Mouse (Mus musculus) liver, adult 2 months (tissue): ENCODE measurements around the gene Uqcrc1. TPM values are rescaled to one million over a fixed set of nuclear protein-coding genes. Genes with fewer than 3 reads are reported as not detected.

ENCODE experiments used
- DNase-seq: peaks from one replicate; pipeline ENCODE4 v3.0.0-alpha.2; 2011; ENCODE audit warnings: low read depth, low spot score; ENCODE audit errors: extremely low read depth
- H3K27ac ChIP-seq: fragments of 200-500 bp; replicated peaks from 2 replicates; pipeline ENCODE4 v1.5.1; 2012; ENCODE audit warnings: low read depth, mild to moderate bottlenecking, control low read depth, inconsistent platforms, low read length; ENCODE audit not compliant: insufficient read depth
- H3K27me3 ChIP-seq: fragments of 200-500 bp; 2 replicates; pipeline ENCODE4 v1.6.1; 2012; ENCODE audit warnings: mild to moderate bottlenecking, moderate library complexity, low read length, inconsistent platforms; ENCODE audit not compliant: control insufficient read depth, insufficient read depth
- H3K36me3 ChIP-seq: fragments of 200-500 bp; 2 replicates; pipeline ENCODE4 v1.6.1; 2012; ENCODE audit warnings: low read length, inconsistent platforms; ENCODE audit not compliant: control insufficient read depth, insufficient read depth
- H3K4me1 ChIP-seq: fragments of 200-500 bp; 2 replicates; pipeline ENCODE4 v1.6.1; 2011; ENCODE audit warnings: low read length; ENCODE audit not compliant: control insufficient read depth, insufficient read depth
- H3K4me3 ChIP-seq: fragments of 200-500 bp; 2 replicates; pipeline ENCODE4 v1.5.1; 2011; ENCODE audit warnings: low read depth, mild to moderate bottlenecking, control low read depth, low read length, moderate library complexity; ENCODE audit not compliant: insufficient read depth
- H3K79me2 ChIP-seq: fragments of 200-500 bp; 2 replicates; pipeline ENCODE4 v1.6.1; 2012; ENCODE audit warnings: inconsistent platforms, mild to moderate bottlenecking, low read length, moderate library complexity; ENCODE audit not compliant: control insufficient read depth, insufficient read depth
- H3K9ac ChIP-seq: fragments of 200-500 bp; 2 replicates; pipeline ENCODE4 v1.6.1; 2012; ENCODE audit warnings: low read depth, mild to moderate bottlenecking, control low read depth, inconsistent platforms, low read length
- CTCF ChIP-seq: fragments of 200-500 bp; IDR thresholded peaks from 2 replicates; pipeline ENCODE4 v1.5.1; 2011; ENCODE audit warnings: low read depth, low read length, control low read depth
- POLR2A ChIP-seq: fragments of 200-500 bp; IDR thresholded peaks from 2 replicates; pipeline ENCODE4 v1.6.1; 2011; ENCODE audit warnings: low read length, control low read depth; ENCODE audit not compliant: insufficient read depth; ENCODE audit errors: extremely low read depth
- WGBS: fragments of 180-500 bp; shearing (Covaris S2); methylation state at CpG from one replicate; pipeline ENCODE4 v1.1.7; 2018; 5-methylcytosine and 5-hydroxymethylcytosine counted together
- polyA plus RNA-seq: library from polyadenylated mRNA; depleted of rRNA; stranded (reverse); fragments of >200 nt; gene quantifications from 2 replicates; pipeline ENCODE4 v1.2.3, GENCODE M21; 2012; rRNA removed
- total RNA-seq: library from RNA; depleted of rRNA; stranded (reverse); fragments of >200 nt; gene quantifications from 2 replicates; pipeline ENCODE4 v1.2.3, GENCODE M21; 2014; rRNA removed

Uqcrc1 gene
- total and polyA plus RNA-seq, 2 experiments: 323 to 677 TPM

- H3K9ac ChIP-seq: no peak overlapping the region
Measured at GRCm38 (mm10) chr9:108992620-108993361, 56.4 kb downstream of the Uqcrc1 start.

GRCm38 (mm10) chr9:108996411-108996810, 60.0 kb downstream of the Uqcrc1 start:
- H3K4me3 ChIP-seq: no peak overlapping the region
- no peak for DNase-seq
- no peaks in the 10 kb centered on the region for H3K79me2 ChIP-seq
- WGBS: 34% methylated on average over 9 of the region's 9 CpGs
- H3K4me1 ChIP-seq: no peaks in the 10 kb centered on the region
- no peak overlapping the region for H3K27ac ChIP-seq
- no peaks in the 10 kb centered on the region for H3K27me3 ChIP-seq
- H3K9ac ChIP-seq: no peak overlapping the region
- H3K36me3 ChIP-seq: no peaks in the 10 kb centered on the region
- TF ChIP-seq POLR2A (no peak), CTCF (no peak)

More at GRCm38 (mm10) chr9:108992620-108993361, 56.4 kb downstream of the Uqcrc1 start:
- Histone ChIP-seq H3K27me3 (no peaks in the 10 kb centered on the region), H3K27ac (no peak overlapping the region), H3K4me1 (no peaks in the 10 kb centered on the region), H3K79me2 (no peaks in the 10 kb centered on the region), H3K36me3 (no peaks in the 10 kb centered on the region), H3K4me3 (no peak overlapping the region)
- no peak for DNase-seq
- TF ChIP-seq POLR2A (no peak), CTCF (no peak)
- WGBS: 85% methylated on average over 9 of the region's 9 CpGs

GRCm38 (mm10) chr9:108998287-108999166, 62.1 kb downstream of the Uqcrc1 start:
- 0 out of 2 replicates have a peak overlapping the region, but pooled peaks have one; percentile 12 for H3K27ac ChIP-seq

GRCm38 (mm10) chr9:108999167-108999526, 62.7 kb downstream of the Uqcrc1 start:
- no peak for TF ChIP-seq CTCF
- TF ChIP-seq POLR2A: no peak
- Histone ChIP-seq H3K27me3 (no peaks in the 10 kb centered on the region), H3K36me3 (no peaks in the 10 kb centered on the region), H3K79me2 (no peaks in the 10 kb centered on the region), H3K9ac (no peak overlapping the region), H3K4me3 (no peak overlapping the region), H3K27ac (no peak overlapping the region), H3K4me1 (no peaks in the 10 kb centered on the region)
- DNase-seq: no peak
- WGBS: 90% methylated on average over 4 of the region's 4 CpGs

More at GRCm38 (mm10) chr9:108998287-108999166, 62.1 kb downstream of the Uqcrc1 start:
- Histone ChIP-seq H3K9ac (0 out of 2 replicates have a peak overlapping the region, but pooled peaks have one; percentile 6), H3K27me3 (no peaks in the 10 kb centered on the region), H3K36me3 (no peaks in the 10 kb centered on the region), H3K79me2 (no peaks in the 10 kb centered on the region), H3K4me1 (no peaks in the 10 kb centered on the region), H3K4me3 (no peak overlapping the region)
- TF ChIP-seq CTCF: no peak
- TF ChIP-seq POLR2A: no peak
- 82% methylated on average over 19 of the region's 19 CpGs for WGBS
- DNase-seq: no peak

Other genes starting within 250 kb of the Uqcrc1 start
- 20.0 and 26.2 TPM in 2 replicates for gene Prkar2a, start 247.3 kb upstream of the Uqcrc1 start, total RNA-seq
- 23.4 and 28.8 TPM in 2 replicates for gene Prkar2a, start 247.3 kb upstream of the Uqcrc1 start, polyA plus RNA-seq
- gene Ip6k2, start 152.8 kb upstream of the Uqcrc1 start, total RNA-seq: 78.6 and 87.2 TPM in 2 replicates
- 47.1 and 52.8 TPM in 2 replicates for gene Ip6k2, start 152.8 kb upstream of the Uqcrc1 start, polyA plus RNA-seq
- 2.2 and 2.8 TPM in 2 replicates for gene Nckipsd, start 128.3 kb upstream of the Uqcrc1 start, total RNA-seq
- gene Nckipsd, start 128.3 kb upstream of the Uqcrc1 start, polyA plus RNA-seq: 5.8 and 7.7 TPM in 2 replicates
- gene Celsr3, start 110.3 kb upstream of the Uqcrc1 start, total RNA-seq: under 0.01 TPM in 1 of 2 replicates, not detected in the other
- gene Celsr3, start 110.3 kb upstream of the Uqcrc1 start, polyA plus RNA-seq: not detected in 2 replicates
- 5.5 and 5.6 TPM in 2 replicates for gene Slc26a6, start 83.3 kb upstream of the Uqcrc1 start, total RNA-seq
- 5.4 and 6.7 TPM in 2 replicates for gene Slc26a6, start 83.3 kb upstream of the Uqcrc1 start, polyA plus RNA-seq
- not detected in 2 replicates for gene Tmem89, start 22.0 kb upstream of the Uqcrc1 start, total RNA-seq
- gene Tmem89, start 22.0 kb upstream of the Uqcrc1 start, polyA plus RNA-seq: 0.12 TPM in 1 of 2 replicates, not detected in the other
- 0.07 and 0.46 TPM in 2 replicates for gene Col7a1, start 17.0 kb downstream of the Uqcrc1 start, total RNA-seq
- gene Col7a1, start 17.0 kb downstream of the Uqcrc1 start, polyA plus RNA-seq: 0.19 and 0.23 TPM in 2 replicates
- not detected in 2 replicates for gene Ucn2, start 49.4 kb downstream of the Uqcrc1 start, total RNA-seq
- not detected in 2 replicates for gene Ucn2, start 49.4 kb downstream of the Uqcrc1 start, polyA plus RNA-seq
- gene Pfkfb4, start 55.1 kb downstream of the Uqcrc1 start, total RNA-seq: 1.0 and 1.7 TPM in 2 replicates
- gene Pfkfb4, start 55.1 kb downstream of the Uqcrc1 start, polyA plus RNA-seq: 1.1 and 1.4 TPM in 2 replicates
- gene Shisa5, start 101.9 kb downstream of the Uqcrc1 start, total RNA-seq: 20.8 and 23.8 TPM in 2 replicates
- gene Shisa5, start 101.9 kb downstream of the Uqcrc1 start, polyA plus RNA-seq: 144 and 205 TPM in 2 replicates
- 7.7 and 8.4 TPM in 2 replicates for gene Trex1, start 123.1 kb downstream of the Uqcrc1 start, total RNA-seq
- gene Trex1, start 123.1 kb downstream of the Uqcrc1 start, polyA plus RNA-seq: 30.7 and 41.1 TPM in 2 replicates
- gene Atrip, start 137.5 kb downstream of the Uqcrc1 start, total RNA-seq: 5.1 and 5.4 TPM in 2 replicates
- gene Atrip, start 137.5 kb downstream of the Uqcrc1 start, polyA plus RNA-seq: 9.2 and 10.3 TPM in 2 replicates
- 7.5 and 8.6 TPM in 2 replicates for gene Ccdc51, start 145.9 kb downstream of the Uqcrc1 start, total RNA-seq
- 7.2 and 8.2 TPM in 2 replicates for gene Ccdc51, start 145.9 kb downstream of the Uqcrc1 start, polyA plus RNA-seq
- 53.4 and 54.7 TPM in 2 replicates for gene Tma7, start 146.0 kb downstream of the Uqcrc1 start, total RNA-seq
- gene Tma7, start 146.0 kb downstream of the Uqcrc1 start, polyA plus RNA-seq: 23.3 and 24.4 TPM in 2 replicates
- gene Plxnb1, start 158.8 kb downstream of the Uqcrc1 start, total RNA-seq: 10.9 and 17.9 TPM in 2 replicates
- gene Plxnb1, start 158.8 kb downstream of the Uqcrc1 start, polyA plus RNA-seq: 15.4 and 26.5 TPM in 2 replicates
- gene Fbxw21, start 225.4 kb downstream of the Uqcrc1 start, total RNA-seq: not detected in 2 replicates
- not detected in 2 replicates for gene Fbxw21, start 225.4 kb downstream of the Uqcrc1 start, polyA plus RNA-seq